ENCODE assay signal across 8 mouse cellular contexts in the genomic region with DNA sequence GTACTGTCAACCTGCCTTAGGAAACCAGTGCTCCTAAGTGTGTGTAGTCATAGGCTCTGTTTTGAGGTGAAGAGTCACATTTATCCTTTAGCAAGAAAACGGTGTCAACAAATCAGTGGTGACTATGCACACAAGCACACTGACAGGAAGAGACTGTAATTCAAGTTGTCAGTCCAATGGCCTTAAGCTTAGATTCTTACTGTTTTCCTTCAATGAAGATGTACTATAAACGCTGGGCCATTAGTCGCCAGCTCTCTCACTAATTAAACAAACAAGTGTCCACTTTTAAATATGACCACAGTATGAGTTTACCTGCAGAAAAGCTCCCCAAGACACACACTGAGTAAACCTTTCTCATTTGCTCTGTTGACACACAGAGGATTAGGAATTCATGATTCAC. TPM values are rescaled to one million over a fixed set of nuclear protein-coding genes. Genes with fewer than 3 reads are reported as not detected.
A peak's percentile ranks its signal among the peaks of the same experiment; 100 is the strongest.
DNase-seq lines count a peak whose midpoint lies in the region; ATAC-seq and TF ChIP-seq lines count a peak whose summit lies in the region.

No protein-coding gene starts in this region.

- TF ChIP-seq CTCF in bone marrow macrophage, adult 2 months (IDR thresholded peaks at IDR 0.05; ENCODE audit: low read depth, low read length): no peak

- ATAC-seq in heart, embryonic 13.5 days (ENCODE audit: extremely low read depth, insufficient number of reproducible peaks, low FRiP score, low TSS enrichment): no peak
- no peak for ATAC-seq in hindbrain, embryonic 12.5 days (ENCODE audit: low FRiP score)
- no peak for ATAC-seq in midbrain, embryonic 12.5 days (ENCODE audit: low FRiP score, low read depth)

- no peaks in the 10 kb centered on the region for H3K36me3 ChIP-seq in heart, embryonic 13.5 days
- no peaks in the 10 kb centered on the region for H3K36me3 ChIP-seq in hindbrain, embryonic 12.5 days
- no peaks in the 10 kb centered on the region for H3K36me3 ChIP-seq in midbrain, embryonic 12.5 days

- intact Hi-C loops in heart, postnatal 10 days (cut with DNase I): loop anchor here (5.0 kb wide), 1 partner anchor 142 kb away; no protein-coding TSS in a partner anchor

- H3K27ac ChIP-seq in heart, embryonic 13.5 days (replicated peaks): 0 out of 2 replicates have a peak overlapping the region, but pooled peaks have one; percentile 29
- no peak overlapping the region for H3K27ac ChIP-seq in bone marrow macrophage, adult 2 months (ENCODE audit: insufficient read depth, low read depth, low read length)
- H3K27ac ChIP-seq in hindbrain, embryonic 12.5 days: no peak overlapping the region
- H3K27ac ChIP-seq in midbrain, embryonic 12.5 days (replicated peaks): no peak overlapping the region

- H3K27me3 ChIP-seq in heart, embryonic 13.5 days (replicated peaks): no peaks in the 10 kb centered on the region; the same call in 1 of the 2 replicates
- H3K27me3 ChIP-seq in hindbrain, embryonic 12.5 days: peaks cover 7% of the 10 kb centered on the region
- H3K27me3 ChIP-seq in midbrain, embryonic 12.5 days: peaks cover 6% of the 10 kb centered on the region; the same call in 1 of the 2 replicates

- DNase-seq in heart, postnatal 10 days: no peak
- DNase-seq in urinary bladder, adult 18-20 months (ENCODE audit: low spot score in 2 of 2): no peak
- DNase-seq in left cerebral cortex, adult 9 months (ENCODE audit: low spot score in 2 of 2): no peak
- no peak for DNase-seq in adrenal gland, postnatal 36 days

- peak overlapping the region; percentile 94 for H3K4me2 ChIP-seq in heart, embryonic 13.5 days
- peak overlapping the region; percentile 87 for H3K4me2 ChIP-seq in hindbrain, embryonic 12.5 days (replicated peaks)
- H3K4me2 ChIP-seq in midbrain, embryonic 12.5 days (replicated peaks): peak overlapping the region; percentile 89

- H3K9ac ChIP-seq in heart, embryonic 13.5 days: peak overlapping the region; percentile 83
- peak overlapping the region; percentile 56 for H3K9ac ChIP-seq in hindbrain, embryonic 12.5 days
- peak overlapping the region; percentile 50; the same call in 1 of the 2 replicates for H3K9ac ChIP-seq in midbrain, embryonic 12.5 days (replicated peaks)

- peak overlapping the region; percentile 82 for H3K4me3 ChIP-seq in heart, embryonic 13.5 days
- peak overlapping the region; percentile 71 for H3K4me3 ChIP-seq in bone marrow macrophage, adult 2 months (ENCODE audit: insufficient read depth, low read length)
- H3K4me3 ChIP-seq in hindbrain, embryonic 12.5 days: peak overlapping the region; percentile 51
- H3K4me3 ChIP-seq in midbrain, embryonic 12.5 days: peak overlapping the region; percentile 54

- no peak for TF ChIP-seq POLR2A in bone marrow macrophage, adult 2 months (IDR thresholded peaks at IDR 0.05; ENCODE audit: borderline replicate concordance, low read depth, low read length)

- H3K4me1 ChIP-seq in heart, embryonic 13.5 days: peaks cover 24% of the 10 kb centered on the region
- H3K4me1 ChIP-seq in bone marrow macrophage, adult 2 months (ENCODE audit: control insufficient read depth, insufficient read depth, low read length): peaks cover 7% of the 10 kb centered on the region
- peaks cover 6% of the 10 kb centered on the region; the same call in 1 of the 2 replicates for H3K4me1 ChIP-seq in hindbrain, embryonic 12.5 days
- peaks cover 5% of the 10 kb centered on the region; the same call in 1 of the 2 replicates for H3K4me1 ChIP-seq in midbrain, embryonic 12.5 days

- H3K9me3 ChIP-seq in heart, embryonic 13.5 days: no peaks in the 10 kb centered on the region
- no peaks in the 10 kb centered on the region for H3K9me3 ChIP-seq in hindbrain, embryonic 12.5 days (replicated peaks)
- H3K9me3 ChIP-seq in midbrain, embryonic 12.5 days: no peaks in the 10 kb centered on the region

- WGBS in heart, embryonic 13.5 days: 44% methylated on average over 3 of the region's 3 CpGs
- 50% methylated on average over 3 of the region's 3 CpGs for WGBS in hindbrain, embryonic 12.5 days
- 49% methylated on average over 3 of the region's 3 CpGs for WGBS in midbrain, embryonic 12.5 days

RNA-seq across cellular contexts. Expression of gene Stard13, which starts 44.3 kb away (rescaled TPM):
- 3.8 and 4.7 TPM in 2 replicates for polyA plus RNA-seq in heart, embryonic 13.5 days (2015; fragmentation: Nextera tagmentation; extraction: Ambion mirVana)
- total RNA-seq in heart, postnatal 10 days (2021): 10 to 100 TPM; 23.6 TPM
- 0.19 and 0.50 TPM in 2 replicates for polyA plus RNA-seq in bone marrow macrophage, adult 2 months (2012; ENCODE audit: insufficient read depth, insufficient read length, missing spikeins)
- polyA plus RNA-seq in hindbrain, embryonic 12.5 days (2016; fragmentation: Nextera tagmentation; extraction: Ambion mirVana): 6.5 and 7.3 TPM in 2 replicates
- 3.3 and 5.6 TPM in 2 replicates for polyA plus RNA-seq in midbrain, embryonic 12.5 days (2016; fragmentation: Nextera tagmentation; extraction: Ambion mirVana)
- 10 to 100 TPM; 15.4 to 20.8 TPM for total RNA-seq in adrenal gland, postnatal 36 days (2021)
